Mouse (Mus musculus) activated CD4-positive, CD25-positive, alpha-beta regulatory T cell (primary cell): Measurements from ENCODE around the gene AU022252. TPM values are rescaled to one million over a fixed set of nuclear protein-coding genes. Genes with fewer than 3 reads are reported as not detected.

Experiments
- polyA plus RNA-seq, 2 experiments: library from polyadenylated mRNA; unstranded; fragments of 100-300 nt; shearing (Covaris generic); gene quantifications; one replicate each; pipeline ENCODE4 v1.2.1; 2017

The AU022252 gene
- polyA plus RNA-seq = 10 to 100 TPM; 14.7 to 16.6 TPM

GRCm38 (mm10) chr4:119232410-119233255, at the start of gene AU022252, which contains the start of gene P3h1:
TSS of gene AU022252 (minus strand) at chr4:119232712.
TSS of gene P3h1 (plus strand) at chr4:119232915.

DNA sequence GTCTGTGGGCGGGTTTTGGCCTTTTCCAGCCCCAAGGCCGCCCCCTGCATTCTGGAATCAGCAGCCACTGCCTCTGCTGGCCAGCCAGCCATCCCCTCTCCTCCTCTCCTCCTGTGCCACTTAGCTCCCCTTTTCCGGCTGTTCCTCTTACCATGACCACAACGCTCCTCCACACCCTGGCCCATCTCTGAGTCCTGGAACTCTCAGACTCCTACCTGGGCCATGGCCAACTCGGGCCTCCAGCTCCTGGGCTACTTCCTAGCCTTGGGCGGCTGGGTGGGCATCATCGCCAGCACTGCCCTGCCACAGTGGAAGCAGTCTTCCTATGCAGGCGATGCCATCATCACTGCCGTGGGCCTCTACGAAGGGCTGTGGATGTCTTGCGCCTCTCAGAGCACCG, 22.8 kb upstream of the AU022252 start, which contains the start of gene Cldn19:
Cldn19 (plus strand) TSS at position 64 of the 400 bp plus-strand sequence.

GRCm38 (mm10) chr4:119218169-119218568, 14.3 kb downstream of the AU022252 start, which contains the start of gene Tmem269:
TSS of gene Tmem269 (minus strand) at chr4:119218217.

GRCm38 (mm10) chr4:119194909-119195581, 37.5 kb downstream of the AU022252 start, which contains the start of gene Svbp:
TSS of gene Svbp (plus strand) at chr4:119195306.

GRCm38 (mm10) chr4:119189864-119190263, 42.6 kb downstream of the AU022252 start, which contains the start of gene Ermap:
TSS of gene Ermap (minus strand) at chr4:119190011.

GRCm38 (mm10) chr4:119173851-119174453, 58.6 kb downstream of the AU022252 start, which contains the start of gene Zfp691:
TSS of gene Zfp691 (minus strand) at chr4:119174195.

Other genes with a start within 250 kb of the AU022252 start
- 10 to 100 TPM; 39.4 to 47.3 TPM for gene Slc2a1, start 124.0 kb downstream of the AU022252 start, polyA plus RNA-seq
- gene Zfp691, start 58.5 kb downstream of the AU022252 start, polyA plus RNA-seq = 1 to 10 TPM; 1.4 to 2.5 TPM
- gene Ermap, start 42.7 kb downstream of the AU022252 start, polyA plus RNA-seq = 1 to 10 TPM; 1.2 to 2.0 TPM
- gene Svbp, start 37.4 kb downstream of the AU022252 start, polyA plus RNA-seq = 10 to 100 TPM; 79.0 to 93.5 TPM
- gene Tmem269, start 14.5 kb downstream of the AU022252 start, polyA plus RNA-seq = under 1 TPM in 1 of 2 experiments, not detected in 1; 0.32 TPM
- 1 to 10 TPM; 1.2 to 3.0 TPM for gene P3h1, start 203 bp upstream of the AU022252 start, polyA plus RNA-seq
- gene Cldn19, start 22.7 kb upstream of the AU022252 start, polyA plus RNA-seq = not detected
- 100 to 1,000 TPM; 448 to 464 TPM for gene Ybx1, start 61.9 kb upstream of the AU022252 start, polyA plus RNA-seq
- gene Ppih, start 87.8 kb upstream of the AU022252 start, polyA plus RNA-seq = 10 to 100 TPM; 40.2 to 56.6 TPM
- 10 to 100 TPM in 1 of 2 experiments, 1 to 10 TPM in 1; 4.9 to 10.8 TPM for gene Ccdc30, start 182.8 kb upstream of the AU022252 start, polyA plus RNA-seq
- gene Ppcs, start 189.7 kb upstream of the AU022252 start, polyA plus RNA-seq = 10 to 100 TPM; 61.9 to 64.7 TPM
- under 1 TPM in 1 of 2 experiments, not detected in 1; 0.47 TPM for gene Zmynd12, start 190.1 kb upstream of the AU022252 start, polyA plus RNA-seq